Mouse (Mus musculus) myocyte (in vitro differentiated cells): ENCODE measurements around the gene Slc12a6.

Source experiments
- CEBPB ChIP-seq: IDR thresholded peaks from 2 replicates; pipeline ENCODE4 v1.6.1; 2011; ENCODE audit warnings: mild to moderate bottlenecking, moderate library complexity; ENCODE audit not compliant: poor library complexity, insufficient read depth, severe bottlenecking
- E2F4 ChIP-seq: IDR thresholded peaks from one replicate; pipeline ENCODE4 v1.6.1; 2011; ENCODE audit warnings: mild to moderate bottlenecking, control low read depth, moderate library complexity; ENCODE audit not compliant: insufficient read depth
- MAX ChIP-seq: IDR thresholded peaks from one replicate; pipeline ENCODE4 v1.6.1; 2011; ENCODE audit warnings: low read depth, mild to moderate bottlenecking, control low read depth
- POLR2A ChIP-seq: IDR thresholded peaks from one replicate; pipeline ENCODE4 v1.6.1; 2011; ENCODE audit warnings: low read depth, mild to moderate bottlenecking, control low read depth, moderate library complexity; ENCODE audit not compliant: insufficient read length
- POLR2AphosphoS2 ChIP-seq: IDR thresholded peaks from one replicate; pipeline ENCODE4 v1.6.1; 2011; ENCODE audit warnings: low read depth, control low read depth; ENCODE audit not compliant: insufficient read length
- TCF3 ChIP-seq: IDR thresholded peaks from one replicate; pipeline ENCODE4 v1.6.1; 2011; ENCODE audit warnings: low read depth, control low read depth; ENCODE audit not compliant: insufficient read length
- USF1 ChIP-seq: IDR thresholded peaks from one replicate; pipeline ENCODE4 v1.6.1; 2011; ENCODE audit warnings: low read depth, mild to moderate bottlenecking, control low read depth, moderate library complexity

DNA sequence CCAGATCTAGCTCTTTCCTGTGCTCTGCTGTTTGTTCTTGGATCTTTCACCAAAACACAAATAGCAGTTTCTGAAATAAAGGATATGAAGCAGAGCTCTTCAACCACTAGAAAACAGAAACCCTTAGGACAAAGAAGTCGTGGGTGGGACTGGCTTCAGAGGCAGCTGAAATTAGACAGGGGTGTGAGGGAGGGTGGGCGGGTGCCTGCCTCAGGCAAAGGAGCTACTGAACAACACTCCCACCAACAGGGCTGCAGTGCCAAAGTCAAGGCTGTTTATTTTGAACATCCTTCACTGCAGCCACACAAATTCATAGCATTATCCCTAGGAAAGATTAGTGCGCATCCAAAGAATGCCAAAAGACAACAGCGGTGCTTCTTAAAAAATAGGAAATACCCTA is 41.3 kb upstream of the Slc12a6 start:
- no peak for TF ChIP-seq CEBPB
- TF ChIP-seq USF1 = no peak
- no peak for TF ChIP-seq POLR2A
- no peak for TF ChIP-seq TCF3
- no peak for TF ChIP-seq MAX
- TF ChIP-seq E2F4 = no peak
- TF ChIP-seq POLR2AphosphoS2 = no peak
